Mouse (Mus musculus) activated CD4-positive, CD25-positive, alpha-beta regulatory T cell, adult 4 months (primary cell): ENCODE measurements around the gene Rnf220. TPM values are rescaled to one million over a fixed set of nuclear protein-coding genes. Genes with fewer than 3 reads are reported as not detected.

Source experiments
- ATAC-seq: one replicate; pipeline ENCODE4 v1.8.0; 2017
- polyA plus RNA-seq, 2 experiments: library from polyadenylated mRNA; unstranded; fragments of 100-300 nt; shearing (Covaris generic); gene quantifications; one replicate each; pipeline ENCODE4 v1.2.1; 2017

Gene Rnf220
- polyA plus RNA-seq, 2 experiments from 2014 or later: 14.1 to 19.8 TPM

DNA sequence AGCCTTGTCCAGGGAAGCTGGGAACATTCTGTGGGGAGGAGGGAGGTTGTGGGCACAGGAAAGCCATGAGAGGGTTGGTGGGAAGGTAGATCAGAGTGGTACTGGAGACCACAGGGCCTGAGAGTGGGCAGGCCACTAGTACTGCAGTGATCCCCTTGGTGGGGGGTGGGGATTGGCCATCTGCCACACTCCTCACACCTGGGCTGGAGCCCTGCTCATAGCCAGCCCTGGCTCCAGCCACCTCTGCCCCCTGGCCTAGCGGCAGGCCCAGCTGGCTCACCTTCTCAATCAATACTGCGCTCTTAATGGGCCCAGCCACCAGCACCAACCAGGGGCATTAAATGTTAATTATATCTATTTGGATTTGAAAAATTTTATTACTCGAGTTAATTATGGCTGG, 166.7 kb downstream of the Rnf220 start:
- no peak for ATAC-seq

DNA sequence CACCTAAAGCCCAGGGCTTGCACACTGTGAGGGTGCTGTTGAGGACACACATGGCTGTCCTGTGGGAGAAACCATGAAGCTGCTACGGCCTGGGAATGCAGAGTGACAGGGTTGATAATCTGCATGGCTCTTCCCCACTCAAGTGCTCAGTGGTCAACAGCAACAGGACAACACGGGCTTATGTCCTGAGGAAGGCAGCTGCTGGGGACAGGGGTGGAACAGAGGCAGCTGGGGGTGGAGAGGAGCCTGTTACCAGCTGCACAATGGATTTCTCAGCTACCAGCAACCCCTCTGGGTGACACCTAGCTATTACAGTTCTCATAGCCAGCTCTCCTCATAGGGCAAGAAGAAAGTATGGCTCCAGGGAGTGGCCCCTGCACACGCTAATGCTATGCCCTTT, 169.9 kb downstream of the Rnf220 start:
- no peak for ATAC-seq

DNA sequence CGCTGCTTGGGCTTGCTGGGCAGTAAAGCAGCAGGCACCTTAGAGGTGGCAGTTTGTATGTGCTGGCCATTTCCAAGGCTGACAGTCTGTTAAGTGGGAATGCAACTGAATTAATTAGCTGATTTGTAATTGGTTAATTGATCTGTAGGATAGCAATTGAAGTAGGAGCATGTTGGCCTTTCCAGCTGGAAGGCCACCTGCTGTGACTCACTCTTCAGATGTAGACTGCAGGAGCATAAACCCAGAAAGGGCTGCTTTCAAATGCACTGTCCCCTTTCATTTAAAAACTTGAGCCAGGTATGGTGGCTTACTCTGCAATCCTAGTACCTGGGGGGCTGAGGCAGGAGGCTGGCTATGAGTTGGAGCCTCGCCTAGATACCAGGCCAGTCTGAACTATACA, 171.8 kb downstream of the Rnf220 start:
- no peak for ATAC-seq

DNA sequence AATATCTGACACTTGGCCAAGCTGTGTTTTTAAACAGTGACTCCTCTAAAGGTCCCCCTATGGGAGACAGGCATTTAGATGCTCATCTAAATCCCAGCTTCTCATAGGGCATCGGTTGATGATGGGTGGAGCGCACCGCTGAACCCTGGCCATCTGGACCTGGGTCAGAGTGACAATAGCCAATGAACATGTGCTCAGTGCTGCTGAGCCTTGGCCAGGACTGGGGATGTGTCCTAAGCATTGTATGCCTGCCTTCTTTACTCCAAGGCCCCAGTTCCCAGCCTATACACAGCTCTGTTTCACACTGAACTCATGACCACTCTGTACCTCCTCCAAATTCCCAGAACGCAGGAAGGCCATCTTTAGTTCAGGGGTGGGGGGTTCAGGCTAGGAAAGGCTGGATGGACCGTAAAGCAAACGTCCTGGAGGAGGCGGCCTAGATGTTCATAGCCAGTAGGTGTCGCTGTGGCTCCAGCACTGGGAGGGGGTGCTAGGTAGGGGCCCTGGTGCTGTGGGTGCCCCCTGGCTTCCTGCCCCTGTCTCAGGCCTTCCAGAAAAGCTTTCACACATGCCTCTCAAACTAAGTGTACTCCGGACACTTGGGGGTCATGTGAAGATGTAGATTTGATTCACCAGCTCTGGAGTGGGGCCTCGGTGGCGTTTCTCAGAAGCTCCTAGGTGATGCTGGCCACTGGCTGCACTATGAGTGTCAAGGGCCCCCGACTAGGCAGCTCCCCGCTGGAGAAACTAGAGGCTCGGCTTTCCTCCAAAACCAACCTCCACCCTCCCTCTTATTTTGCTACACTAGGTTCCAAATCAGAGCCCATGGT, 173.1 kb downstream of the Rnf220 start:
- ATAC-seq: no peak

DNA sequence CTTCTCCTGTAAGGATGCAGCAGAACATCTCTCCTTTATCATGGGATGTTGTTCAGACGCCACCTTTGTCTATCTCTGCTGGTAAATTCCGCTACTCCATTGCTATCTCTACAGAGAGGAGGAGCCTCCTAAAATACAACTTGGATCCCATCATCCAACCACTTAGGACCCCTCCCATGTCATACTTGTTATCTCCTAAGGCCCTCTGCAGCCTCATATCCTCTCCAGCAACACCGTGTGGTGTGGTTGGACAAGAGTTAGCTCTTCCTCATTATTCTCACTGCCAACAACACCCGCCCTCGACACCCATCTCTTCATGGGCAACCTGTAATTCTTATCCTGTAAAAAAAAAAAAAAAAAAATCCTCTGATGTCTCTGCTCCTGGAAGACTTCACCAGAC, 175.8 kb downstream of the Rnf220 start:
- ATAC-seq: no peak

DNA sequence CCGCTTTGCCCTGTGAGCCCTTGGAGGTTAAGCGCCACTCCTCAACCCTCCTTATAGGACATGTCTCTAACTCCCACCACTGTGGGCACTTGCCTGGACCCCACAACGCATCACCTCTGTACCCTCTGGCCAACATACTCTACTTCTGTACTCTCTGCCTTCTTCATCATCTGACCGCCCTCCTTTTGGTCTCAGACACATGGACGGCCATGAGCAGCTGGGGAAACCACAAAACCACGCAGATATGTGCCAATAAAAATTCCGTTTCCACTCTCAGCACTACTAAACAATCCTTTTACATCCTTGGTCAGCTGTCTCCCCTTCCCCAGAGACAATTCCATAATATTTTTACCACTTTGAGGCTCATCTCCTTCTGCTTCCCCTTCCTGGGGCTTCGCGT, 178.3 kb downstream of the Rnf220 start:
- ATAC-seq: no peak

DNA sequence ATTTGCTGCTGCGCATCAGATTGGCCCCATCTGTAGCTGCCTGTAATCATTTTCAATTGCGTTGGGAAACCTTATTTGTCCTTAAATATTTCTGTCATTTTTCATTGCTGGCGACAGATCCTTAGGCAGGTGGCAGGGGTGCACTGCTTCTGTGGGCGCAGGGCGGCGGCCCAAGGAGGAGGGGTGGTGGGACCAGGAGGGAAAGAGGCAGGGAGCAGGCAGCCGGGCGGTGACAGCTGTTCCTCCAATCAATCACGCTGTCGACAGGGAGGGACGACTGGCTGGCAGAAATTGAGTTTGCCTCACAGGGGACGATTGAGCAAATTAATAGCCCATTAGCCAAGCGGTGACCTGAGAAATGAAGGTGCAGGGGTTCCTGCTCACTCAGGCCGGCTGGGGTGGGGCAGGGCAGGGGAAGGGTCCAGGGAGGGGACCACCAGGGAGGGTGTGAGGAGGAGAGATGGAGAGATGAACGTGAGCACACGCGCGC, 179.1 kb downstream of the Rnf220 start:
- no peak for ATAC-seq

DNA sequence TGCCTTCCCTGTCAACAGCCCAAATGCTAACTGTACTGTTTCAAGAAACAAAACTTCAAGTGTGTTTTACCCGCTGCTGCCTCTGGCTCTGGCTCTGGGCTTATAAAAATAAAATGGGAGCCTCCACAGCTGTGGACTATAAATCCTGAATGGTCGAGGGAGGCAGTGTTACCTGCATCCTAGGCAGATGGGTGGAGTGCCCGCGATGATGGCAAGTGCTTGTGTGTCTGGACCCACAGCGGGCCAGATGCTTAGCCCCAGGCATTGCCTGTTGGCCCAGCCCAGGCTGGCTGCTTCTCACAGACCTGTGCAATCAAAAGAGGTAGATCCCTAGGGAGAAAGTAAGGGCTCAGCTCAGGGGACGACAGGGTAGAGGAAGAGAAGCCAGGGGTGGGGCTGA, 180.1 kb downstream of the Rnf220 start:
- ATAC-seq: no peak

DNA sequence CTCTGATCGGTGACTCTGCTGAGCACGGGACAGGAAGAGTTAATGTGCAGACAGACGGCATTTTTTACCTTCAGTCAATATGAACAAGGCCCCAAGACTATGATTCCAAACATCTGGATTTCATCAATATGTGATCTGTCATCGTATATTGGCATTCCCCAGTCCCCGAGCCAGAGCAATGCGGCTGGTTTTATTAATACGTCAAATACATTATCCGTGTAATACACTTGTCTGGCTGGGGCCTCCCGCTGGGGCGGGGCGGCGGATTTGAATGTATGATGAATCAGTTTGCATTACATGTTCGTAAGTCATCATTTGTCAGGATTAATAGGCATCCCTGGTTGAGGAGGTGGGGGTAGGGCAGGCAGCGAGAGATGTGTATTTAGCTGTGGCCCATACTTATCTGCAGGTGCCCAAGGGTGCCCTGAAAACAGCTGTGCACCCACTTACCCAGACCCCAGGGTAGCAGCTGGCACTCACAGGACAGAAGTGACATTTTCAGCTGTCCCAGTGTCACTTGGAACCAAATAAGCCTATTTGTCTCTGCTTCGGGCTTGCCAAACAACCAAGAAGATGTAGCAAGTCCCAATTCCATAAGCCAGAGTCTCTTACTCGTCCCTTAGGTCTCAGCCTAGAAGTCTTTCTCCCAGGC, 181.9 kb downstream of the Rnf220 start:
- no peak for ATAC-seq

DNA sequence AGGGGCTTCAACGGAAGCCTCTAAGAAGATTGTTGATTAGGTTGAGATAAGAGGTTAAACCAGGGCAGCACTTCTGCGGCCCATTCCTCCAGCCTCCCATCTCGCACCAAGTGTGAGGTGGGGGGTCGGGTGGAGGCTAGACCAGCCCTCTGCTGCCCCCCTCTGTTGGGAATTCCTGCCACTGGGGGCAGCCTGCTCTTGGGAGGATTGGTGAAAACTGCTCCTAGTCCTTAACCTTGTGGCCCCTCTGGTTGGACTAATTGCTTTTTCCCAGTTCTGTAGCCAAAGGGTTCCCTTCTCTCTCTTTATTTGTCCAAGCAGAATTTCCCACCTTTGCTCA, 183.8 kb downstream of the Rnf220 start:
- ATAC-seq: no peak

DNA sequence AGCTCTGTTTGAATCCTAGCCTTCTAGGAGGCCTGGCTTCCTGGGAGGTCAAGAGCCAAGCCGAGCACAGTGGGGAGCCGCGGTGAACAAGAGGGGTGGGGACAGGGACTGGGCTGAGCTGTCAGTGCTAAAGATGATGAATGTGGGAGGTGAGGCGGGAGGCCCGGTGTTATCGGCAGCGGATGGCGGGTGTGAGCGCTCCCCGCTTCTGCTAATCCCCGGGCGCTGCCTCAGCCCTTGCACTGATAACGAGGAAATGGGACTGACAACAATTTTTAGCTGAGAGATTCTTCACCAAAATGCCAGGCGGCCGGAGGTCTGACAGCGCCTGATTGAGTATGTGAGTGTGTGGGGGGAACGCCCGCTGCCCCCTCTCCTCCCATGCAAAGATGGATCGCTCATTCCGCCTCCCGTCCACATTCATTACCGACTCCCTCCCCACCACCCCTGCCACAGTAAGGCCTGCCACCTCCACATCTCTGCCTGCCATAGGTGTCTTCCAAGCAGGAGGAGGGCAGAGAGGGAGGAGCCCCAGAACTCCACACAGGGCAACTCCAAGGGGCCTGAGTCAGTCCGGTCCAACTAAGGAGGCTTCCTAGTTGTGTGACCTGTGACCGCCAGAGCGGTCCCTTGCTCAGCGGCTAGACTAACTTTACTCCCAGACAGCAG, 184.3 kb downstream of the Rnf220 start:
- ATAC-seq: no peak

DNA sequence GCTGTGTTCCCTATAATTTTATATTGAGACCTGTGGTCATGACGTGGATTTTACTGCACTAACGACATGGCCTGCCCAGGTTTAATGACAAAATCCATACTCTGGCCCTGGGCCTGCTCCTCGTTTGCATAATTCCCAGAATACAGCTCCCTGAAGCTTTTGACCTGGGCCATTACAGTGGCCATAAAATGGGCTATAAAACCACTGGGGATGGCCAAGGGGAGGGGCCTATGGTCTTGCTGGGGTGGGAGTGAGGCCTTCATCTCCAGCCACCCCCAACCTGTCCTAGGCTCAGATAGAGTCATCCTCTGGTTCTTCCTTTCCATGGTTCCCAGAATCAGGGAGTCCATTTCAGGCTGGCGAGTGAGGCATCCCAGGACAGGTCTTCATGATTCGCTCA, 185.0 kb downstream of the Rnf220 start:
- no peak for ATAC-seq

DNA sequence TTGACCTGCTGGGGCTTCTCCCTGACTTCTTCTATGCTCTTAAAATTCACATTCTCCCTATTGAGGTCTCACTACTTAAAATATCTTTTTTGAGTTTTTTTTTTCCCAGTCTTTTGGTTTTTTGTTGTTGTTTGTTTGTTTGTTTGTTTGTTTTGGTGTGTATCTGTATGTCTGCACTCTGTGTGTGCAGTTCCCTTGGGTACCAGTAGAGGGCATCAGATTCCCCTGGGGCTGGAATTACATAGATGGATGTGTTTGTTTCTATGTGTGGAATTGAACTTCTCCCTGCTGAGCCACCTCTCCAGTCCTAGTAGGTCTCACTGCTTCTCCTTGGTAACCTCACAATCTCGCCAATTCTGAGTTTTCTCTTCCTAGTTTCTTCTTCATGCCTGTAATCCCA, 187.4 kb downstream of the Rnf220 start:
- no peak for ATAC-seq

DNA sequence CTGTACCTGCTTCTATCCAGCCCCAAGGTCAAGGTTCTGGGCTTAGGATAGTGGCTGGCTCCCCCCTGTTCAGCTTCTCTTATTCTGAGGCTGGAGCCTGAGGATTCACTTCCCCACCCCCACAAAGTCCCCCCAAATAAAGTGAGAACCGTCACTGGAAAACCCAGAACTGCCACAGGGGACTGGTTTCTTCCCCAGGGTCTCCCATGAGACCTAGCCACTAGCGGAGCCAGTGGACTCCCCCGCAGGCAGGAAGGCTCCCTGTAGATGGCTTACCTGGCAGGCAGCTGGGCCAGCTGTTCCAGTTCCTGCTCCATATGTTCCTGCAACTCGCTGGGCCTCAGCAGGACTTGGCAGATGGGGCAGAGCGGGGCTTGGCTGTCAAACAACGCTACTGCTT, 189.6 kb downstream of the Rnf220 start:
- ATAC-seq: no peak

DNA sequence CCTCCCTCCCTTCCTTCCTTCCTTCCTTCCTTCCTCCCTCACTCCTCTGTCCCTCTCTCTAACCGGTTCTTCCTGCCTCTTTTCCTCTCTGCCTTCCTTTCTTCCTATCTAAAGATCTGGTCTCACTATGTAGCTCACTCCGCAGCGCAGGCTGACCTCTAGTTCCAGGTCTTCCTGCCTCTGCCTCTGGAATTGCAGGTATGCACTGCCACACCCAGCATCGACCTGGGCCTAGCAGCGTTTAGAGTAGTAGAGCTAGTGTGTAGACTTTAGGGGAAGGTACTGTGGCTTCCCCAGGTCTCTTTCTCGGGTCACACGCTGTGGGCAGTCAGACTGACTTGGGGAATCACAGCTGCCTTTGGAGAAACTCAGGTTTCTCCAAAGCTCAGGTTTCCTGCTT, 191.4 kb downstream of the Rnf220 start:
- ATAC-seq: no peak

DNA sequence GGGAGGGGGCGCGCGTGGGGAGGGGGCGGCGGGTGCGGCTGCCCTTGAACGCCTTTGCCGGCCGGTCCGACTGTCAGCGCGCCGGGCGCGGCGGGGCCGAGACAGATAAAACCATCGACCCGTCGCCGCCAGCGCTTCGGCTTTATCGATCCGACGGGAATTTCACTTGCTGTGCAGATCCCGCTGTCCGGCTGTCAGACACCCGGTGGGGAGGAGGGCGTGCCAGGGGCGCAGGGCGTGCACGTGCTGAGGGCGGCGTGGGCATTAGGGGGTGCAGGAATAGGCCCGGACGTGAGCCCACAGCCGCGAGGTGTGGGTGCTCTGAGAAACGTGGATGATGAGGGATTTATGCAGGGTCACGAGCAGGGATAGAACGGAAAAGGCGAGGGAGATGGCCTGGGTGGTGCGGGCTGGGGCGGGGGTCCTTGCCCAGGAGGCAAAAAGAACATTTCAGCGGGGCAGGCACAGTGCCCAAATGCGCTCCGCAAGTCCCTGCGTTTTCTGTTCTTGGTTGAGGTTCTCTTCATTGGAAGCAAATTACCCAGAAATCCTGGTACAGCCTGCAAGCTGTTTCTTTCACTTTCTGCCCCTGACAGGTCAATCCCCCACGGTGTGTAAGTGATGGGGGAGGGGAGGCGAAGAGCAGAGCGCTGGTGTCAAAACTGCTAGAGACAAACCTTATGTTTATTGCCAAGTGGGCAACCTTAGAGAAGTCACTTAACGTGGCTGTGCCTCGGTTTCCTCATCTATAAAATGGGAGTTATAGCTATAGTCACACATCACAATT, 192.4 kb downstream of the Rnf220 start:
- no peak for ATAC-seq

DNA sequence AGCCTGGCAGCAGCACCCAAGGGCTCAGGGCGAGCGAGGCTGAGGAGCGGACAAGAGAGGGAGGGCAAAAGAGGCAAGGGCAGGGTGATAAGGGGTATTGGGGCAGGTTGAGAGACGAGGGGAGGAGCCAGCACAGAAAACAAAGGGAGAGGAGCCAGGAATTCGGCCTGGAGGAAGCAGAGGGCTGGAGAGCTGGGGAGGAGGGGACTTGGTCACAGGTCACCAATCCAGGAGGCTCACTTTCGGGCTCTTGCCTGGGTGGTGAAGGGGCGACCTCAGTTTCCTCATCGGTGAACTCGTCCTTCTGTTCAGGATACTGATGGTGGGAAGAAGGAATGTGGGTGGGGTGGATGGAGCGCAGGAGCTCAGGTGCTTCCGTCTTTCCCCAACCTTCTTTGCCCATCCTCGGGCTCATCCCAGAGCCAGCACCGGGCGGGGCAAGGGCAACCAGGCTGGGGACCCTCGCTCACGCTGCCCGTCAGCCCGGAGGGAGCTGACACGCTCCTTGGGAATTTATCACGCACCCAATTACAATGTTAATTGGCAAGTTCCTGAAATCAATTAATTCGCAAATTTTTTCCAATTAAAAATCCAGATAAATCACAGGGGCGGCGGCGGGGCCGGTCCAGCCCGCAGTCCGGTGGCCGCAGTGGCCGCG, 193.1 kb downstream of the Rnf220 start:
- ATAC-seq: no peak

DNA sequence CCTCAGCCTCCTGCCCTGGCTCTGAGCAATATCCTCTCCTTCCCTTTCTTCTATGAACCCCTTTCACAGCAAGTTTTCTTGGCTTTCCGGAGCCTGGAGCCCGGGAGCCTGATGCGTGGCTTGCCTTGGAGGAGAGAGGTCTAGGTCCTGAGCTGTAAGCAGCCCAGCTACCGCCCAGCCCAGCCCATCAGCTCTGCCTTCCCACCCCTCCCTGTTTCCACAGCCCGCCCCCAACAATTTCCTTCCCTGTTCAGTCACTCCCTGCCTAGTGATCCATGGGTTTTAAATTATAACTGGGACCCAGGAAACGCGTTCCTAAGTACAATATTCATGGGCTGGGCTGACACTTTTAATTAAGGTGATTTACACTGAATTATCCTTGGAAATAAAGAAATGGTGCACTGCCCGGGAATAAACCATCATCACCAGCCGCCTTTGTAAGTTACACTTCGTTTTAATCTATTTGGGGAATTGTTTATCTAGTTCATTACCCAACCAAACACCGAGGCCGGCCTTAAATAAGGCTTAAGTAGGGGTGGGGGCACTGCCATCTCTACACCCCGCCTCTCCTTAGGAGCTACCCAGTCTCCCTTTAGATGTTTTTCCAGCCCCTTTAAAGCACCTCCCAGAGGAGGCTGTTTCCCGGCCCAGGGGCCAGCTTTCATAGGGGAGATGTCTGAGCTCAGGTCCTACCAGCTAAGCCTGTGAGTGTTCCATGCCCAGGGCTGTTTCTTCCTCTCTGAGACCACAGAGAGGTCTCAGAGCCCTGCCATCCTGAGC, 194.6 kb downstream of the Rnf220 start:
- ATAC-seq: no peak

DNA sequence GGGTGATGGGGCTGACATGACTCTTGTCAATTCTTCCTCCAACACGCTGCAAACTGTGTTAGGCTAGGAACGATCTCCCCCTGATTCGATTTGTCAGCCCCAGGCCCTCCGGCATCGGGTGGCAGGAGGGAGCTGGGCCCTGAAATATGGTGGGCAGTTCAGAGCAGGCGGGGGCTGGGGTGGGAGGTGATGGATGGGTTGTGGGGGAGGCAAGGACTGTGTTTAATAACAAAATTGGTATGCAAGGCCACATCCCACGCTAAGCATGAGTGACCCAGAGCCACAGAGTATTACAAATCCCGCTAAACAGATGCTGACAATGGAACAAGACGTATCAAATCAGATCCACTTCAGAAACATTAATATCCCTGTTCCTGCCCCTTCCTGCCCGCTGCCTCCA, 196.9 kb downstream of the Rnf220 start:
- no peak for ATAC-seq

DNA sequence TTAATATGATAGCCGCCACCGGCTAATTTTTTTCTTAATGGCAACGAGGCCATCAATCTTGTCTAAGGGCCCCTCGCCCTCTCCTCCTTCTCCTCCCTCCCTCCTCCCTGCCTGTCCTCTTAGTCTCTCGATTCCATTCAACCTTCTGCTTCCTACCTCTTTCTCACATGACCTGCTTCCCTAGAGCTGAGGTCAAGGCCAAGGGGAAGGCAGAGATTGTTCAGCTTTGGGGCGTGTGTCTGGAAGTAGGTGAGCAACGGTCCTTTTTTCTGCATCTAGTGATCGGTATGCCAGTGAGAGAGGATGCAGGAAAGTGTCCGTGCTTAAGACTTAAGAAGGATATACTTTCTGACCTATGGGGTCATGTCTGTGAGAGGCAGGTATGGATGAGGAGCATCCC, 199.0 kb downstream of the Rnf220 start:
- ATAC-seq: no peak

DNA sequence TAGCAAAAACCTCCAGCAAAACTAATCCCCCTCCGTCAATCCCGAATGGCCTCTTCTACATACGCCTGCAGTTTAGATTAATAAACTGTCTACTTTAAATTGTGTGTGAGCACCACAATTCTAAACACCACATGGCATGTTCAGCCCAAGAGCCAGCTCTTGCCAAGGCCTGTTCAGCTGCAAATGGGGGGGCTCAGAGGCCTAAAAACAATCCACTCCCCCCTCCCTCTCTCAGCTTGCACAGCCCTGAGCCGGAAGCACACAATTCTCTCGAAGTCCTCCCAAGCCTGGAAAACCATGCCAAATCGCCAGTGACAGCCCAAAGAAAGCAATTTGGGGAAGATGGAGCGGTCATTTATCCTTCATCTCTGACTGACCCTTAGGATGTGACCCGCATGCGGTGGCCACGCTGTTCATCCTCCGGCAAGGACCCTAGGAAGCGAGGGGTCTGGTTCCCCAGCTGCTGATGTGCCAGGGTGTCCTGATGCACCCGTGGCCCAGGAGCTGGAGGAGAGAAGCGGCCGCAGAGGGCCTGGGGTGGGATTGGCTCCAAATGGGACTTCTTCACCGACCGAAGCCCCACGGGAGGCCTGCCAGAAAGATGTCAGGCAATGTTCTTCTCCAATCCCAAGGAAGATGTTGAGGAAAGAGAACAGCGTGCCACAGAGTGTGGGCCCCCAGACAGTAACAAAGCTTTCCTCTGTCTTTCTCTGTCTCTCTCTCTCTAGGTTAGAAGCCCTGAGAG, 199.8 kb downstream of the Rnf220 start:
- ATAC-seq: no peak
